Mouse (Mus musculus): ENCODE results near the gene Dynlt1b. TPM values are rescaled to one million over a fixed set of nuclear protein-coding genes. Genes with fewer than 3 reads are reported as not detected.
"Not testable (repeated sequence)": the region's sequence is repeated elsewhere in the genome, so short reads cannot be mapped to it uniquely, and the experiment has no call there.

The Dynlt1b gene
- 569 and 632 TPM in 2 replicates for polyA plus RNA-seq (2015; fragmentation: Nextera tagmentation; extraction: Ambion mirVana)

GRCm38 (mm10) chr17:6429945-6430344 lies at the start of gene Dynlt1b:
Dynlt1b (plus strand) TSS chr17:6430112.
- H3K27ac ChIP-seq; H3K36me3 ChIP-seq (ENCODE audit: insufficient read depth, low read length); H3K4me1 ChIP-seq (replicated peaks; ENCODE audit: insufficient read depth, low read length); H3K27me3 ChIP-seq (ENCODE audit: insufficient read depth, low read length); H3K9me3 ChIP-seq (replicated peaks; ENCODE audit: low read length): not testable (repeated sequence)
- Histone ChIP-seq H3K4me2 (ENCODE audit: low read length) (peak within 1 kb of the TSS; percentile 56), H3K9ac (ENCODE audit: low read depth, low read length) (peak within 1 kb of the TSS; percentile 56), H3K4me3 (replicated peaks; ENCODE audit: low read depth, low read length) (peak within 1 kb of the TSS; percentile 54)
- peak; percentile 47; the same call in 1 of the 2 replicates for TF ChIP-seq CTCF (IDR thresholded peaks at IDR 0.05; ENCODE audit: low read depth)
- peak; percentile 100 for DNase-seq (ENCODE audit: low spot score)
- ATAC-seq (replicated peaks; ENCODE audit: low FRiP score, low read depth) = peak; percentile 98
- WGBS = 1% methylated on average over 27 of the region's 27 CpGs

- WGBS = no CpG with 5 or more reads among the region's 8 CpGs
- H3K27me3 ChIP-seq (ENCODE audit: insufficient read depth, low read length); H3K9me3 ChIP-seq (replicated peaks; ENCODE audit: low read length): not testable (repeated sequence)
Observed at GRCm38 (mm10) chr17:6380182-6380841, 49.6 kb upstream of the Dynlt1b start.

GRCm38 (mm10) chr17:6381071-6381682 lies 48.7 kb upstream of the Dynlt1b start:
- H3K4me2 ChIP-seq (ENCODE audit: low read length); DNase-seq (ENCODE audit: low spot score); H3K4me1 ChIP-seq (replicated peaks; ENCODE audit: insufficient read depth, low read length); H3K27ac ChIP-seq; H3K27me3 ChIP-seq (ENCODE audit: insufficient read depth, low read length); H3K9me3 ChIP-seq (replicated peaks; ENCODE audit: low read length); ATAC-seq (replicated peaks; ENCODE audit: low FRiP score, low read depth); H3K9ac ChIP-seq (ENCODE audit: low read depth, low read length); H3K36me3 ChIP-seq (ENCODE audit: insufficient read depth, low read length); H3K4me3 ChIP-seq (replicated peaks; ENCODE audit: low read depth, low read length): not testable (repeated sequence)
- no CpG with 5 or more reads among the region's 8 CpGs for WGBS

More at GRCm38 (mm10) chr17:6380182-6380841, 49.6 kb upstream of the Dynlt1b start:
- H3K9ac ChIP-seq (ENCODE audit: low read depth, low read length); ATAC-seq (replicated peaks; ENCODE audit: low FRiP score, low read depth); H3K4me2 ChIP-seq (ENCODE audit: low read length); H3K4me3 ChIP-seq (replicated peaks; ENCODE audit: low read depth, low read length); H3K27ac ChIP-seq; H3K36me3 ChIP-seq (ENCODE audit: insufficient read depth, low read length); DNase-seq (ENCODE audit: low spot score); H3K4me1 ChIP-seq (replicated peaks; ENCODE audit: insufficient read depth, low read length): not testable (repeated sequence)

GRCm38 (mm10) chr17:6386927-6387326 lies 43.0 kb upstream of the Dynlt1b start:
- peak; percentile 45; the same call in 1 of the 2 replicates for ATAC-seq (replicated peaks; ENCODE audit: low FRiP score, low read depth)
- WGBS = no CpG with 5 or more reads among the region's 4 CpGs

GRCm38 (mm10) chr17:6387380-6387911 lies 42.5 kb upstream of the Dynlt1b start:
- H3K9ac ChIP-seq (ENCODE audit: low read depth, low read length); H3K4me3 ChIP-seq (replicated peaks; ENCODE audit: low read depth, low read length); DNase-seq (ENCODE audit: low spot score); H3K4me2 ChIP-seq (ENCODE audit: low read length); H3K9me3 ChIP-seq (replicated peaks; ENCODE audit: low read length); H3K27ac ChIP-seq; H3K4me1 ChIP-seq (replicated peaks; ENCODE audit: insufficient read depth, low read length); H3K27me3 ChIP-seq (ENCODE audit: insufficient read depth, low read length); H3K36me3 ChIP-seq (ENCODE audit: insufficient read depth, low read length): not testable (repeated sequence)
- 0 out of 2 replicates have a peak, but pooled peaks have one; percentile 26 for ATAC-seq (replicated peaks; ENCODE audit: low FRiP score, low read depth)
- no CpG with 5 or more reads among the region's 9 CpGs for WGBS

More at GRCm38 (mm10) chr17:6386927-6387326, 43.0 kb upstream of the Dynlt1b start:
- not testable (repeated sequence) for H3K9me3 ChIP-seq (replicated peaks; ENCODE audit: low read length); H3K36me3 ChIP-seq (ENCODE audit: insufficient read depth, low read length); DNase-seq (ENCODE audit: low spot score); H3K4me1 ChIP-seq (replicated peaks; ENCODE audit: insufficient read depth, low read length); H3K27ac ChIP-seq; H3K27me3 ChIP-seq (ENCODE audit: insufficient read depth, low read length); H3K4me3 ChIP-seq (replicated peaks; ENCODE audit: low read depth, low read length); H3K9ac ChIP-seq (ENCODE audit: low read depth, low read length); H3K4me2 ChIP-seq (ENCODE audit: low read length)

GRCm38 (mm10) chr17:6389463-6389862 lies 40.4 kb upstream of the Dynlt1b start:
- not testable (repeated sequence) for H3K9ac ChIP-seq (ENCODE audit: low read depth, low read length); H3K9me3 ChIP-seq (replicated peaks; ENCODE audit: low read length); DNase-seq (ENCODE audit: low spot score); H3K4me2 ChIP-seq (ENCODE audit: low read length); H3K27me3 ChIP-seq (ENCODE audit: insufficient read depth, low read length); H3K27ac ChIP-seq; H3K4me3 ChIP-seq (replicated peaks; ENCODE audit: low read depth, low read length); ATAC-seq (replicated peaks; ENCODE audit: low FRiP score, low read depth); H3K4me1 ChIP-seq (replicated peaks; ENCODE audit: insufficient read depth, low read length); H3K36me3 ChIP-seq (ENCODE audit: insufficient read depth, low read length)
- WGBS = 84% methylated on average over 2 of the region's 7 CpGs

- ATAC-seq (replicated peaks; ENCODE audit: low FRiP score, low read depth); H3K36me3 ChIP-seq (ENCODE audit: insufficient read depth, low read length); H3K4me3 ChIP-seq (replicated peaks; ENCODE audit: low read depth, low read length); H3K9ac ChIP-seq (ENCODE audit: low read depth, low read length); H3K9me3 ChIP-seq (replicated peaks; ENCODE audit: low read length); H3K4me1 ChIP-seq (replicated peaks; ENCODE audit: insufficient read depth, low read length); H3K4me2 ChIP-seq (ENCODE audit: low read length); DNase-seq (ENCODE audit: low spot score); H3K27me3 ChIP-seq (ENCODE audit: insufficient read depth, low read length); H3K27ac ChIP-seq: not testable (repeated sequence)
- WGBS = 92% methylated on average over 1 of the region's 2 CpGs
Observed at GRCm38 (mm10) chr17:6390731-6391130, 39.2 kb upstream of the Dynlt1b start.

- H3K9ac ChIP-seq (ENCODE audit: low read depth, low read length); H3K27me3 ChIP-seq (ENCODE audit: insufficient read depth, low read length); H3K9me3 ChIP-seq (replicated peaks; ENCODE audit: low read length); H3K36me3 ChIP-seq (ENCODE audit: insufficient read depth, low read length); H3K4me3 ChIP-seq (replicated peaks; ENCODE audit: low read depth, low read length); H3K4me1 ChIP-seq (replicated peaks; ENCODE audit: insufficient read depth, low read length); DNase-seq (ENCODE audit: low spot score); H3K4me2 ChIP-seq (ENCODE audit: low read length); H3K27ac ChIP-seq; ATAC-seq (replicated peaks; ENCODE audit: low FRiP score, low read depth): not testable (repeated sequence)
- 88% methylated on average over 5 of the region's 6 CpGs for WGBS
Observed at GRCm38 (mm10) chr17:6391736-6392135, 38.2 kb upstream of the Dynlt1b start.

All from kidney, postnatal 0 days (tissue).